Mouse (Mus musculus) heart, postnatal 0 days (tissue): Measurements from ENCODE around the gene Gse1. TPM values are rescaled to one million over a fixed set of nuclear protein-coding genes. Genes with fewer than 3 reads are reported as not detected.

ENCODE experiments used
- ATAC-seq: fragments of 200-750 bp; cut with Nextera tagmentation; 2 replicates; pipeline ENCODE4 v1.8.0; 2017; ENCODE audit warnings: low read depth, moderate number of reproducible peaks, moderate library complexity; ENCODE audit not compliant: insufficient read depth
- DNase-seq: peaks from one replicate; pipeline ENCODE4 v3.0.0-alpha.2; 2016; ENCODE audit warnings: low spot score
- H3K27ac ChIP-seq: fragments of 300-500 bp; sonication (generic); 2 replicates; pipeline ENCODE4 v1.5.1; 2014; ENCODE audit warnings: low read depth, mild to moderate bottlenecking
- H3K27me3 ChIP-seq: fragments of 300-500 bp; sonication (generic); 2 replicates; pipeline ENCODE4 v1.6.1; 2014; ENCODE audit warnings: low read length, mixed read lengths; ENCODE audit not compliant: control insufficient read depth, insufficient read depth
- H3K36me3 ChIP-seq: fragments of 300-500 bp; sonication (generic); replicated peaks from 2 replicates; pipeline ENCODE4 v1.6.1; 2014; ENCODE audit warnings: low read length, mixed read lengths; ENCODE audit not compliant: control insufficient read depth, insufficient read depth
- H3K4me1 ChIP-seq: fragments of 300-500 bp; sonication (generic); 2 replicates; pipeline ENCODE4 v1.6.1; 2014; ENCODE audit warnings: antibody characterized with exemption; ENCODE audit not compliant: control insufficient read depth, insufficient read depth
- H3K4me2 ChIP-seq: fragments of 300-500 bp; sonication (generic); 2 replicates; pipeline ENCODE4 v1.6.1; 2014; ENCODE audit warnings: low read depth, mild to moderate bottlenecking, low read length, moderate library complexity
- H3K4me3 ChIP-seq: fragments of 300-500 bp; sonication (generic); 2 replicates; pipeline ENCODE4 v1.5.1; 2014; ENCODE audit warnings: low read depth, low read length
- H3K9ac ChIP-seq: fragments of 300-500 bp; sonication (generic); replicated peaks from 2 replicates; pipeline ENCODE4 v1.6.1; 2014; ENCODE audit warnings: low read depth, low read length, mixed read lengths
- H3K9me3 ChIP-seq: fragments of 300-500 bp; sonication (generic); replicated peaks from 2 replicates; pipeline ENCODE4 v1.6.1; 2016; ENCODE audit warnings: low read length; ENCODE audit not compliant: control insufficient read depth
- CTCF ChIP-seq: IDR thresholded peaks from 2 replicates; pipeline ENCODE4 v1.5.1; 2016; ENCODE audit warnings: antibody characterized with exemption, control low read depth, low read depth
- EP300 ChIP-seq: IDR thresholded peaks from 2 replicates; pipeline ENCODE4 v1.6.1; 2016; ENCODE audit warnings: antibody characterized with exemption, low read depth
- WGBS: fragments of 180-500 bp; shearing (Covaris S2); extraction: QIAGEN DNeasy Blood & Tissue Kit; methylation state at CpG from one replicate; pipeline ENCODE4 v1.1.7; 2014; 5-methylcytosine and 5-hydroxymethylcytosine counted together
- polyA plus RNA-seq: library from polyadenylated mRNA; unstranded; fragments of >200 nt; fragmentation: Nextera tagmentation; extraction: Ambion mirVana; gene quantifications from 2 replicates; pipeline ENCODE4 v1.2.1, GENCODE M21; 2015
- total RNA-seq: library from RNA; depleted of rRNA; stranded (reverse); fragments of >200 nt; gene quantifications from 2 replicates; pipeline ENCODE4 v1.2.3, GENCODE M21; 2014; ENCODE audit warnings: low replicate concordance

Gene Gse1
- total and polyA plus RNA-seq, 2 experiments from 2014 or later: 5.4 to 18.7 TPM

DNA sequence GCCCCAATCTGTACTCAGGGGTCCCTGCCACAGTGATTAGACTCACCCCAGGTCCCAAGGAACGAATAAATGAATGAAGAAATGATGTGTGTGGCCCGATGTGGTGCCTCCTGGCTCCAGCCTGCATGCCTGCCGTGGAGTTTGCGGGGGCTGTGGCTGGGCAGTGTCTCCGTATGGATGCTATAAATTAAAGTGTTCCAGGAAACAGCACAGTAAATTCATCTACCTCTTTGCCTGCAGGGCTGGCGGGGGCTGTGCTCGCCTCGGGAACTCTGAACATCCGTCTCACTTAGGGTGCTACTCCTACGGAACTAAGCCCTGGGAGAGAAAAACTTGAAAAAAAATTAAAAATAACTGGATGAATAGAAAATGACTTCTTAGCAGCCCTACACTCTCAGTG is 123.8 kb downstream of the Gse1 start:
- Histone ChIP-seq H3K27ac (no peak overlapping the region), H3K9me3 (no peaks in the 10 kb centered on the region), H3K9ac (no peak overlapping the region), H3K4me3 (no peak overlapping the region), H3K36me3 (no peaks in the 10 kb centered on the region), H3K27me3 (no peaks in the 10 kb centered on the region), H3K4me2 (no peak overlapping the region), H3K4me1 (no peaks in the 10 kb centered on the region; the same call in 1 of the 2 replicates)
- no peak for ATAC-seq
- 73% methylated on average over 10 of the region's 10 CpGs for WGBS
- TF ChIP-seq EP300 (no peak), CTCF (no peak)
- no peak for DNase-seq

DNA sequence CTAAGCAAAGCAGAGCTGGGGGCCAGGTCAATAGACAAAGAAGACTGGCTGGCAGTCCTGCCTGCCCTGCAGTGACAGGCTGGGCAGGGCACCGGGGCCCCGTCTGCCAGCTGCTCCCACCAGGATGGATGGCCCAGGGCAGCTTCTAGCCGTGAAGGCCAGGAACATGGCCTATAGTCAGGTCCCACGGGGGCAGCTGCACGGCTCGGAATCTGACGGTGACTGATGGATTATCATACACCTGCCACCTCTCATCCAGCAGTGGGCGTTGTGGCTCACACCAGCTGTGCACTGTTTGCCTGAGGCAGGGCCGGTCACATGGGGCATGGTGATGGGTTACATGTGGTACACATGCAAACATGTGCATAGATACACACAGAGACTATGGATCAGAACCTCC is 127.8 kb downstream of the Gse1 start:
- Histone ChIP-seq H3K9ac (no peak overlapping the region), H3K27ac (no peak overlapping the region), H3K4me3 (no peak overlapping the region), H3K36me3 (no peaks in the 10 kb centered on the region), H3K9me3 (no peaks in the 10 kb centered on the region), H3K4me2 (no peak overlapping the region), H3K4me1 (no peaks in the 10 kb centered on the region; the same call in 1 of the 2 replicates), H3K27me3 (no peaks in the 10 kb centered on the region)
- no peak for DNase-seq
- no peak for ATAC-seq
- TF ChIP-seq CTCF: no peak
- TF ChIP-seq EP300: no peak
- WGBS: 86% methylated on average over 9 of the region's 9 CpGs

DNA sequence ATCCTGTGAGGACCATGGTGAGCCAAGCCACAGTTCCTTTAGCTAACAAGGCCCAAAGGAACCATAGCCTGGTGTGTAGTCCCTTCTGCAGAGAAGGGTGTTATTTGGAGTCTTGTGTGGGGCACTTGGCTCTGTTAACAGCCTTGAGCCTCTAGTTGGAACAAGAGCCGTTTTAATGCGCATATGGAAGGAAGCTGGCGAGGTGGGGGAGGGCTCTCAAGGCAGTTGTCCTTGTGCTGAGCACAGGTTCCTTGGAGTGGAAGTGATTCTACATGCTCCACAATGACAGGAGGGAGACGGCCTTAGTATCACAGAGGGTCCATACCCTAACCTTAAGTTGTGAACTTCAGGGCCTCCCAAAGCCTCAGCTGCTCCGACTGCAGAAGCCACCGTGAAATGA is 129.2 kb downstream of the Gse1 start:
- Histone ChIP-seq H3K9me3 (no peaks in the 10 kb centered on the region), H3K36me3 (no peaks in the 10 kb centered on the region), H3K4me3 (no peak overlapping the region), H3K4me2 (no peak overlapping the region), H3K4me1 (no peaks in the 10 kb centered on the region), H3K27ac (no peak overlapping the region), H3K27me3 (no peaks in the 10 kb centered on the region), H3K9ac (no peak overlapping the region)
- TF ChIP-seq EP300: no peak
- TF ChIP-seq CTCF: no peak
- WGBS: 81% methylated on average over 6 of the region's 6 CpGs
- no peak for ATAC-seq
- DNase-seq: no peak

DNA sequence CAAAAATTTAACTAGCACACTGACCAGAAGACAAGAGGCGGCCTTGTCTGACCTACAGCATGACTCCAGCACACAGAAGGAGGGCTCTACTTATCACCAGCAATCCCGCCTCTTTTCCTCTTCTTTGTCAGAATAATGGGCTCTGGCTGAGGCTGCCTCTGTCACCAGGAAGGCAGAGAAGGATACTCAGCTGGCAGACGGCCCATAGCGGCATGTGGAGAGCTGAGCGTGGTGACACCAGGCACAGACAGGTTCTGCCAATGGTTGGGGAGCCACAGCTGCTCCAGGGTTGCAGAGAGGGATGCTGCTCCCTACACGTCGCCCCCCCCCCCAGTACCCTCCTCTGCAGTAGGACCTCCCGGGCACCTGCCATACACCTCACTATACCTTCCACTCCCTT is 133.0 kb downstream of the Gse1 start:
- Histone ChIP-seq H3K36me3 (no peaks in the 10 kb centered on the region), H3K27me3 (no peaks in the 10 kb centered on the region), H3K4me2 (no peak overlapping the region), H3K9ac (no peak overlapping the region), H3K4me3 (no peak overlapping the region), H3K4me1 (peaks cover 12% of the 10 kb centered on the region; the same call in 1 of the 2 replicates), H3K27ac (no peak overlapping the region), H3K9me3 (no peaks in the 10 kb centered on the region)
- ATAC-seq: no peak
- WGBS: 68% methylated on average over 7 of the region's 8 CpGs
- no peak for DNase-seq
- no peak for TF ChIP-seq CTCF
- no peak for TF ChIP-seq EP300

DNA sequence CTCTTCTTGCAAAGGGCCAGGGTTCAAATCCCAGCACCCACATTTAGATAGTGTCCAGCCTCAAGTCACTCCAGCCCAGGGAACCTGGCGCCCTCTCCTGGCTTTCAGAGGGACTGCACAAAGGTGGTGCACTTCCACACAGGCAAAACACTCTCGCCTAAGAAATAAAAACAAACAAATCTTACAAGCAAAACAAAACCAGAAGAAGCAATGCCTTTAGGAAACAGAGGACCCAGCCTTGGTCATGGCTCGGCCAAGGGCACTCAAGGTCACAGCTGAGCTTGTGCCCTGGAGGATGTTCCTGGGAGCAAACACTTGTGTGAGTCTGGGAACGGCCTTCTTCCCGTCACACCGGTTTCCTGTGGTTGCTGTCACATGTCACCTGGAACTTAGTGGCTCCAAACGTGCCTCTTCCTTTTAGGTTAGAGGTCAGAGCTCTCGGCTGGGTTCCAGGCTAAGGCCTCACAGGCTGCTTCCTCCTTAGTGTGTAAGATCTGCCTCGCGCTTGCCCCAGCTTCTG is 135.4 kb downstream of the Gse1 start:
- H3K9me3 ChIP-seq: no peaks in the 10 kb centered on the region
- H3K9ac ChIP-seq: no peak overlapping the region
- no peak overlapping the region for H3K4me3 ChIP-seq
- peak overlapping the region; percentile 54 for H3K27ac ChIP-seq
- H3K4me2 ChIP-seq: no peak overlapping the region
- TF ChIP-seq CTCF (peak; percentile 65), EP300 (peak; percentile 72; the same call in 1 of the 2 replicates)
- H3K27me3 ChIP-seq: no peaks in the 10 kb centered on the region
- WGBS: 42% methylated on average over 10 of the region's 10 CpGs
- H3K36me3 ChIP-seq: no peaks in the 10 kb centered on the region
- ATAC-seq (peak; percentile 24), DNase-seq (peak; percentile 63)
- H3K4me1 ChIP-seq: peaks cover 23% of the 10 kb centered on the region; the same call in 1 of the 2 replicates
